Mouse (Mus musculus) olfactory bulb, adult 2 months (tissue): Measurements from ENCODE around the gene Atf5.

ENCODE experiments used
- CTCF ChIP-seq: fragments of 200-500 bp; IDR thresholded peaks from 2 replicates; pipeline ENCODE4 v1.5.1; 2012; ENCODE audit warnings: low read depth, mild to moderate bottlenecking, low read length, moderate library complexity; ENCODE audit not compliant: insufficient read depth
- POLR2A ChIP-seq: fragments of 200-500 bp; IDR thresholded peaks from 2 replicates; pipeline ENCODE4 v1.6.1; 2012; ENCODE audit warnings: mild to moderate bottlenecking, low read depth, low read length, moderate library complexity; ENCODE audit not compliant: insufficient read depth

DNA sequence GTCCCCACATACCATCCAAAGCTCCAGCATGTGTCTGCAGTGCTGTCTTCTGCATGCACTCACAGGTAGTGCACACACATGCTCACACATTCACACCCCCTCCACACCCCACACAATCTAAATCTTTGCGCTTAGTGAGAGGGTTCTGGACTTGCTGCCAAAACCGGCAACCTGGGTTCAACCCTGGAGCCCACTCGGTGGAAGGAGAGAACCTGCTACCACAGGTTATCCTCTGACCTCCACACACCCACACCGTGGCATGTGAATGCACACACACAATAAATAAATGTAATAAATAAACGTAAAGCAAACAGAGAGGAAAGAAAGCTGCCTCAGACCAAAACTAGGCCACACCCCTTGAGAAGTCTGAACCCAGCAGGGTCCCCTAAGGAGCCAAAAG lies 31.3 kb upstream of the Atf5 start:
- TF ChIP-seq CTCF (no peak), POLR2A (no peak)
